ENCODE assay signal across 8 mouse cellular contexts in the genomic region with DNA sequence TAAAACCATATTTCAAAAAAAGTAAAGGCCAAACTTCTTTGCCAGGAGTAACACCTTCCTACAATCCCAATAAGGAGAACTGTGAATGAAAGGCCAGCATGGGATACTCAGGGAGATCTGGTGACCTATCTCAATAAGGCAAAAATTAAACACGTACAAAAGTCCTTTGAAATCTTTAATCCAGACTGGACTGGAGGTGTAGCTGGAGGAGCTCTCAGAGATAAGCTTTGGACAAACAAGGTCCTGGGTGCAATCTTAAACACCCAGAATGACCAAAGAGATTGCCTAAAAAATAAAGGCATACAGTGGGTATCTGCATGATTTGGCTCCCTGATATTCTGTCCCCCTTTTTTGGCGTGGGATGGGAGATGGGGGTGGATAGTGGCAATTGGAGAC. TPM values are rescaled to one million over a fixed set of nuclear protein-coding genes. Genes with fewer than 3 reads are reported as not detected.
DNase-seq lines count a peak whose midpoint lies in the region; ATAC-seq and TF ChIP-seq lines count a peak whose summit lies in the region.

No protein-coding gene starts in this region.

- no peak for ATAC-seq in hindbrain, embryonic 11.5 days (ENCODE audit: low FRiP score)
- ATAC-seq in midbrain, embryonic 11.5 days (ENCODE audit: low FRiP score): no peak

- 17% methylated on average over 2 of the region's 2 CpGs for WGBS in kidney, adult 2 months
- 77% methylated on average over 2 of the region's 2 CpGs for WGBS in hindbrain, embryonic 11.5 days
- 78% methylated on average over 2 of the region's 2 CpGs for WGBS in midbrain, embryonic 11.5 days

- no peaks in the 10 kb centered on the region for H3K27me3 ChIP-seq in kidney, adult 2 months (replicated peaks; ENCODE audit: control insufficient read depth, insufficient read depth, low read length)
- H3K27me3 ChIP-seq in hindbrain, embryonic 11.5 days (ENCODE audit: control insufficient read depth, insufficient read depth, low read length): no peaks in the 10 kb centered on the region
- no peaks in the 10 kb centered on the region for H3K27me3 ChIP-seq in midbrain, embryonic 11.5 days (ENCODE audit: control insufficient read depth, insufficient read depth, low read length)

- H3K27ac ChIP-seq in kidney, adult 2 months (ENCODE audit: insufficient read depth, low read depth, low read length): peak overlapping the region; percentile 97
- H3K27ac ChIP-seq in bone marrow macrophage, adult 2 months (ENCODE audit: insufficient read depth, low read depth, low read length): peak overlapping the region; percentile 100
- H3K27ac ChIP-seq in hindbrain, embryonic 11.5 days (ENCODE audit: low read depth, low read length): no peak overlapping the region
- no peak overlapping the region for H3K27ac ChIP-seq in midbrain, embryonic 11.5 days (ENCODE audit: low read depth, low read length)

- no peak for DNase-seq in kidney, adult 2 months
- DNase-seq in kidney, postnatal 25 days: no peak
- DNase-seq in hindbrain, embryonic 11.5 days (ENCODE audit: low spot score): no peak
- DNase-seq in midbrain, embryonic 11.5 days (ENCODE audit: low spot score, missing footprints): no peak
- no peak for DNase-seq in adrenal gland, postnatal 10 days
- no peak for DNase-seq in right cerebral cortex, postnatal 36 days (ENCODE audit: low spot score in 2 of 2)
- DNase-seq in layer of hippocampus, postnatal 10 days (ENCODE audit: low spot score in 2 of 2): no peak

- TF ChIP-seq CTCF in kidney, adult 2 months (conservative IDR thresholded peaks at IDR 0.05; ENCODE audit: insufficient read depth, insufficient read length, low read depth, low read length): no peak
- TF ChIP-seq CTCF in bone marrow macrophage, adult 2 months (IDR thresholded peaks at IDR 0.05; ENCODE audit: low read depth, low read length): no peak

- TF ChIP-seq POLR2A in kidney, adult 2 months (IDR thresholded peaks at IDR 0.05; ENCODE audit: low read depth, low read length): no peak
- TF ChIP-seq POLR2A in bone marrow macrophage, adult 2 months (IDR thresholded peaks at IDR 0.05; ENCODE audit: borderline replicate concordance, low read depth, low read length): no peak

- H3K9ac ChIP-seq in hindbrain, embryonic 11.5 days (ENCODE audit: low read depth, low read length): peak overlapping the region; percentile 82
- H3K9ac ChIP-seq in midbrain, embryonic 11.5 days (ENCODE audit: low read length): peak overlapping the region; percentile 89

- peaks cover 12% of the 10 kb centered on the region for H3K4me1 ChIP-seq in kidney, adult 2 months (ENCODE audit: control insufficient read depth, insufficient read depth, low read length)
- H3K4me1 ChIP-seq in bone marrow macrophage, adult 2 months (ENCODE audit: control insufficient read depth, insufficient read depth, low read length): peaks cover 36% of the 10 kb centered on the region
- H3K4me1 ChIP-seq in hindbrain, embryonic 11.5 days (replicated peaks; ENCODE audit: control insufficient read depth, insufficient read depth, low read length): no peaks in the 10 kb centered on the region; the same call in 1 of the 2 replicates
- peaks cover 12% of the 10 kb centered on the region for H3K4me1 ChIP-seq in midbrain, embryonic 11.5 days (ENCODE audit: control insufficient read depth, insufficient read depth, low read length)

- peak overlapping the region; percentile 56 for H3K4me2 ChIP-seq in hindbrain, embryonic 11.5 days (replicated peaks; ENCODE audit: low read depth, low read length)
- H3K4me2 ChIP-seq in midbrain, embryonic 11.5 days: peak overlapping the region; percentile 60

- H3K4me3 ChIP-seq in kidney, adult 2 months (ENCODE audit: insufficient read depth, low read depth, low read length): peak overlapping the region; percentile 72
- peak overlapping the region; percentile 78 for H3K4me3 ChIP-seq in bone marrow macrophage, adult 2 months (ENCODE audit: insufficient read depth, low read length)
- peak overlapping the region; percentile 79 for H3K4me3 ChIP-seq in hindbrain, embryonic 11.5 days (ENCODE audit: low read depth, low read length)
- H3K4me3 ChIP-seq in midbrain, embryonic 11.5 days (ENCODE audit: low read depth, low read length): peak overlapping the region; percentile 91

- H3K36me3 ChIP-seq in kidney, adult 2 months (ENCODE audit: control insufficient read depth, insufficient read depth, low read length): no peaks in the 10 kb centered on the region; the same call in 1 of the 2 replicates
- no peaks in the 10 kb centered on the region for H3K36me3 ChIP-seq in hindbrain, embryonic 11.5 days (ENCODE audit: control insufficient read depth, insufficient read depth, low read length)
- H3K36me3 ChIP-seq in midbrain, embryonic 11.5 days (ENCODE audit: control insufficient read depth, insufficient read depth, low read length): no peaks in the 10 kb centered on the region

- no peaks in the 10 kb centered on the region for H3K9me3 ChIP-seq in hindbrain, embryonic 11.5 days (ENCODE audit: control insufficient read depth, low read length)
- no peaks in the 10 kb centered on the region for H3K9me3 ChIP-seq in midbrain, embryonic 11.5 days (ENCODE audit: control insufficient read depth, low read length)

RNA-seq across cellular contexts. Expression of a gene that starts 1.4 kb away (rescaled TPM):
- polyA plus RNA-seq in kidney, adult 2 months (2012; rRNA removed): 340 and 357 TPM in 2 replicates
- 1,486 and 1,613 TPM in 2 replicates for polyA plus RNA-seq in bone marrow macrophage, adult 2 months (2012; ENCODE audit: insufficient read depth, insufficient read length, missing spikeins)
- polyA plus RNA-seq in hindbrain, embryonic 11.5 days (2014; fragmentation: Nextera tagmentation; extraction: Ambion mirVana): 35.7 and 38.4 TPM in 2 replicates
- polyA plus RNA-seq in midbrain, embryonic 11.5 days (2014; fragmentation: Nextera tagmentation; extraction: Ambion mirVana): 35.0 and 38.8 TPM in 2 replicates
- total RNA-seq in adrenal gland, postnatal 10 days (2021): 100 to 1,000 TPM; 350 to 392 TPM
- total RNA-seq in layer of hippocampus, postnatal 10 days (2021): 100 to 1,000 TPM; 168 to 196 TPM

RNA-seq across cellular contexts. Expression of a gene that starts 14.6 kb away (rescaled TPM):
- 100 and 107 TPM in 2 replicates for polyA plus RNA-seq in kidney, adult 2 months (2012; rRNA removed)
- polyA plus RNA-seq in bone marrow macrophage, adult 2 months (2012; ENCODE audit: insufficient read depth, insufficient read length, missing spikeins): 83.8 and 87.8 TPM in 2 replicates
- polyA plus RNA-seq in hindbrain, embryonic 11.5 days (2014; fragmentation: Nextera tagmentation; extraction: Ambion mirVana): 136 and 138 TPM in 2 replicates
- polyA plus RNA-seq in midbrain, embryonic 11.5 days (2014; fragmentation: Nextera tagmentation; extraction: Ambion mirVana): 153 and 162 TPM in 2 replicates
- 10 to 100 TPM; 46.9 to 60.8 TPM for total RNA-seq in adrenal gland, postnatal 10 days (2021)
- 10 to 100 TPM; 75.4 to 87.8 TPM for total RNA-seq in layer of hippocampus, postnatal 10 days (2021)

RNA-seq across cellular contexts. Expression of a gene that starts 41.5 kb away (rescaled TPM):
- polyA plus RNA-seq in kidney, adult 2 months (2012; rRNA removed): 11.3 and 12.0 TPM in 2 replicates
- 8.5 and 13.2 TPM in 2 replicates for polyA plus RNA-seq in bone marrow macrophage, adult 2 months (2012; ENCODE audit: insufficient read depth, insufficient read length, missing spikeins)
- polyA plus RNA-seq in hindbrain, embryonic 11.5 days (2014; fragmentation: Nextera tagmentation; extraction: Ambion mirVana): 40.2 and 42.2 TPM in 2 replicates
- 39.9 and 44.5 TPM in 2 replicates for polyA plus RNA-seq in midbrain, embryonic 11.5 days (2014; fragmentation: Nextera tagmentation; extraction: Ambion mirVana)
- total RNA-seq in adrenal gland, postnatal 10 days (2021): 10 to 100 TPM; 24.8 to 26.4 TPM
- 10 to 100 TPM; 51.4 to 51.8 TPM for total RNA-seq in layer of hippocampus, postnatal 10 days (2021)

Comparison
In these comparisons a context has a peak if more than half of its experiments do, and no peak if none do; other contexts are left out.
1. H3K27ac ChIP-seq: peak in kidney, adult 2 months (single experiment) and bone marrow macrophage, adult 2 months (single experiment); none in hindbrain, embryonic 11.5 days (single experiment) and midbrain, embryonic 11.5 days (single experiment).
2. Peak in every context shown above with its lines, with median percentiles within 50 percentile points of each other: H3K4me3 ChIP-seq.